Mouse (Mus musculus): ENCODE measurements around the gene Ddx52.

DNA sequence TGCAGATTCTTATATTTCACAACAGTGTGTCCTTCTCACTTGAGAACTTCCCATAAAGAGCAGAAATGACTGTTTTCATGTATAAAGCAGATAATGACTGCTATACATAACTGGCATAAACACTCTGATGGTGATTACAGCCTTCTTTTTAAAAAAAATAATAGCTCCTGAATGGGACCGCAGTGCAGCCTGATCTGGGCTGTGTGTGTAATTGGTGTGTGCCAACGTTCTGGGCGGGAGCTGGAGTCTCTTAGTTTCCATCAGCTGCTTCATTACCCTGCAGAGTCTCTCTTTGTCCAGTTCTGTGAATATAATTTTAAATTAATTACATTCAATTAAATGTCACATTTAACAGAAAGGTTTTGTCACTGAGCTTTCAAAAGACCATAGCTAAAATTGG lies 57.1 kb downstream of the Ddx52 start:
- no peak for TF ChIP-seq CTCF (IDR thresholded peaks at IDR 0.05; ENCODE audit: control insufficient read depth, insufficient read depth, low read length)
- no peak for TF ChIP-seq POLR2A (IDR thresholded peaks at IDR 0.05; ENCODE audit: borderline replicate concordance, control insufficient read depth, low read depth, low read length)

All from bone marrow, adult 2 months (tissue).